Mouse (Mus musculus) CH12.LX (cell line): Measurements from ENCODE around the gene Afap1.

Source experiments
- CHD1 ChIP-seq: IDR thresholded peaks from 2 replicates; pipeline ENCODE4 v1.6.1; 2012; ENCODE audit warnings: low read depth, low read length, improper control_type of control experiment, inconsistent platforms
- CTCF ChIP-seq, 2 experiments: IDR thresholded peaks in 1 of 2; conservative IDR thresholded peaks in 1 of 2; 2 replicates each; pipeline ENCODE4 v1.5.1; 2011 to 2012; ENCODE audit warnings: low read depth in 2 of 2, low read length in 2 of 2, improper control_type of control experiment in 1 of 2, inconsistent platforms in 1 of 2, mild to moderate bottlenecking in 1 of 2, moderate library complexity in 1 of 2
- E2F4 ChIP-seq: IDR thresholded peaks from 2 replicates; pipeline ENCODE4 v1.6.1; 2011; ENCODE audit warnings: low read depth, low read length, improper control_type of control experiment; ENCODE audit not compliant: insufficient replicate concordance
- ELF1 ChIP-seq: IDR thresholded peaks from 2 replicates; pipeline ENCODE4 v1.6.1; 2014; ENCODE audit warnings: low read depth, mild to moderate bottlenecking, inconsistent platforms, low read length, improper control_type of control experiment
- EP300 ChIP-seq: IDR thresholded peaks from 2 replicates; pipeline ENCODE4 v1.6.1; 2011; ENCODE audit warnings: low read length, improper control_type of control experiment
- JUND ChIP-seq: conservative IDR thresholded peaks from 2 replicates; pipeline ENCODE4 v1.6.1; 2011; ENCODE audit warnings: low read depth, low read length, improper control_type of control experiment
- KAT2A ChIP-seq: IDR thresholded peaks from 2 replicates; pipeline ENCODE4 v1.6.1; 2012; ENCODE audit warnings: low read length, improper control_type of control experiment, inconsistent platforms; ENCODE audit not compliant: insufficient replicate concordance
- MEF2A ChIP-seq: IDR thresholded peaks from 2 replicates; pipeline ENCODE4 v1.6.1; 2014; ENCODE audit warnings: low read depth, mild to moderate bottlenecking, inconsistent platforms, low read length, improper control_type of control experiment, borderline replicate concordance
- NRF1 ChIP-seq: IDR thresholded peaks from 2 replicates; pipeline ENCODE4 v1.6.1; 2014; ENCODE audit warnings: low read depth, mild to moderate bottlenecking, inconsistent platforms, low read length, improper control_type of control experiment, moderate library complexity
- POLR2A ChIP-seq: IDR thresholded peaks from 2 replicates; pipeline ENCODE4 v1.6.1; 2011; ENCODE audit warnings: low read depth, mild to moderate bottlenecking, improper control_type of control experiment, low read length
- TBP ChIP-seq: conservative IDR thresholded peaks from 2 replicates; pipeline ENCODE4 v1.6.1; 2011; ENCODE audit warnings: low read depth, low read length, improper control_type of control experiment
- TCF12 ChIP-seq: IDR thresholded peaks from 2 replicates; pipeline ENCODE4 v1.6.1; 2014; ENCODE audit warnings: low read depth, mild to moderate bottlenecking, inconsistent platforms, low read length, improper control_type of control experiment
- USF1 ChIP-seq: IDR thresholded peaks from 2 replicates; pipeline ENCODE4 v1.6.1; 2014; ENCODE audit warnings: low read depth, mild to moderate bottlenecking, inconsistent platforms, low read length, improper control_type of control experiment
- ZNF384 ChIP-seq: IDR thresholded peaks from 2 replicates; pipeline ENCODE4 v1.6.1; 2012; ENCODE audit warnings: low read depth, low read length, improper control_type of control experiment, inconsistent platforms

- TF ChIP-seq EP300: no peak
- TF ChIP-seq CTCF (conservative IDR thresholded peaks at IDR 0.05 in 1 of 2, IDR thresholded peaks at IDR 0.05 in 1 of 2; ENCODE audit: low read depth in 2 of 2, low read length in 2 of 2): no peak
- TF ChIP-seq MEF2A: no peak
- no peak for TF ChIP-seq KAT2A
- no peak for TF ChIP-seq TBP
- no peak for TF ChIP-seq POLR2A
- TF ChIP-seq JUND: no peak
- no peak for TF ChIP-seq TCF12
- no peak for TF ChIP-seq NRF1
- TF ChIP-seq E2F4: no peak
- no peak for TF ChIP-seq USF1
- TF ChIP-seq CHD1: no peak
- TF ChIP-seq ELF1: no peak
- no peak for TF ChIP-seq ZNF384
Observed at GRCm38 (mm10) chr5:35974265-35974664, 81.1 kb downstream of the Afap1 start.
